Mouse (Mus musculus) left cerebral cortex, adult 9 months (tissue): ENCODE results near the gene Babam2.

Experiments used
- DNase-seq, 2 experiments: peaks; one replicate each; pipeline ENCODE4 v3.0.0; 2022; ENCODE audit warnings: low spot score in 2 of 2

Babam2 gene

GRCm38 (mm10) chr5:32077139-32077538 lies 379.7 kb downstream of the Babam2 start:
- DNase-seq = no peak

- no peak for DNase-seq
Observed at GRCm38 (mm10) chr5:32078986-32079385, 381.5 kb downstream of the Babam2 start.

- peak; percentile 11 to 16 for DNase-seq
Observed at GRCm38 (mm10) chr5:32080490-32081219, 383.2 kb downstream of the Babam2 start.

GRCm38 (mm10) chr5:32084401-32084804 lies 386.9 kb downstream of the Babam2 start:
- no peak for DNase-seq

- DNase-seq = no peak
Observed at GRCm38 (mm10) chr5:32085566-32085965, 388.1 kb downstream of the Babam2 start.

GRCm38 (mm10) chr5:32085971-32086370 lies 388.5 kb downstream of the Babam2 start:
- no peak for DNase-seq

GRCm38 (mm10) chr5:32086526-32087090 lies 389.1 kb downstream of the Babam2 start:
- no peak for DNase-seq

- peak in 1 of 2 experiments; percentile 8 for DNase-seq
Observed at GRCm38 (mm10) chr5:32089481-32089880, 392.0 kb downstream of the Babam2 start.

GRCm38 (mm10) chr5:32092281-32092680 lies 394.8 kb downstream of the Babam2 start:
- no peak for DNase-seq

GRCm38 (mm10) chr5:32098691-32099090 lies 401.2 kb downstream of the Babam2 start:
- DNase-seq = no peak

GRCm38 (mm10) chr5:32102484-32102883 lies 405.0 kb downstream of the Babam2 start:
- no peak for DNase-seq

GRCm38 (mm10) chr5:32102971-32103431 lies 405.5 kb downstream of the Babam2 start:
- no peak for DNase-seq

GRCm38 (mm10) chr5:32103545-32103944 lies 406.1 kb downstream of the Babam2 start:
- no peak for DNase-seq

GRCm38 (mm10) chr5:32104119-32104990 lies 406.9 kb downstream of the Babam2 start:
- no peak for DNase-seq

GRCm38 (mm10) chr5:32106473-32107140 lies 409.1 kb downstream of the Babam2 start:
- DNase-seq = no peak

GRCm38 (mm10) chr5:32110651-32111050 lies 413.2 kb downstream of the Babam2 start:
- DNase-seq = no peak

GRCm38 (mm10) chr5:32112206-32112916 lies 414.9 kb downstream of the Babam2 start:
- no peak for DNase-seq

- no peak for DNase-seq
Observed at GRCm38 (mm10) chr5:32120901-32121376, 423.5 kb downstream of the Babam2 start.

- no peak for DNase-seq
Observed at GRCm38 (mm10) chr5:32121936-32122335, 424.5 kb downstream of the Babam2 start.

GRCm38 (mm10) chr5:32122363-32122762 lies 424.9 kb downstream of the Babam2 start:
- DNase-seq = no peak

GRCm38 (mm10) chr5:32124957-32125356 lies 427.5 kb downstream of the Babam2 start:
- DNase-seq = no peak
